Mouse (Mus musculus) olfactory bulb, adult 2 months (tissue): Measurements from ENCODE around the gene Taar8b.

Experiments used
- CTCF ChIP-seq: fragments of 200-500 bp; IDR thresholded peaks from 2 replicates; pipeline ENCODE4 v1.5.1; 2012; ENCODE audit warnings: low read depth, mild to moderate bottlenecking, low read length, moderate library complexity; ENCODE audit not compliant: insufficient read depth
- POLR2A ChIP-seq: fragments of 200-500 bp; IDR thresholded peaks from 2 replicates; pipeline ENCODE4 v1.6.1; 2012; ENCODE audit warnings: mild to moderate bottlenecking, low read depth, low read length, moderate library complexity; ENCODE audit not compliant: insufficient read depth

DNA sequence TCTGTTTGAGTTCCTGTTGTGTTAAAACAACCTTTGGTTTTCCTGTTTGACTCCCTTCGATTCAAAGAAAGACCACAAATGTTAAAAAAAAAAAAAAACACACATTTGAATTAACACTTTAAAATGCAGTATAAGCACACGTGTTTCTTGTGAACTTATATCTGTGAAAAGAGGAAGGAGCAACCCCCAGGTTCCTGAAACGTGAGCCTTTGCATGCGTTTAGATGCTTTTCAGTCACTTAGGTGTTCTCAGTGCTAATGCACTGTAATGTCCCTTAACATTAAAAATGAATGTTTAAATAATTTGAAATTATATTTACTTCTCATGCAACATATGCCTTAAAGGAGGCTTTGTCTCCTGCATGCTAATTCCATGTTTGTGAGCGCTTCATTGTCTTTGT is 15.7 kb upstream of the Taar8b start:
- no peak for TF ChIP-seq CTCF
- TF ChIP-seq POLR2A = no peak
